Mouse (Mus musculus) MEL (cell line): Measurements from ENCODE around the gene Notch4. TPM values are rescaled to one million over a fixed set of nuclear protein-coding genes. Genes with fewer than 3 reads are reported as not detected.

Experiments used
- DNase-seq: peaks from one replicate; pipeline ENCODE4 v3.0.0; 2011; ENCODE audit warnings: low read depth, low spot score
- H3K27ac ChIP-seq: 2 replicates; pipeline ENCODE4 v1.5.1; 2012; ENCODE audit warnings: low read depth, mild to moderate bottlenecking, control low read depth, low read length, moderate library complexity; ENCODE audit not compliant: control insufficient read depth
- H3K27me3 ChIP-seq, 2 experiments: fragments of 150-350 bp in 1 of 2; sonication (generic) in 1 of 2; 2 replicates each; pipeline ENCODE4 v1.6.1; 2012; ENCODE audit warnings: low read length in 2 of 2, mild to moderate bottlenecking in 2 of 2, improper control_type of control experiment in 1 of 2, moderate library complexity in 1 of 2; ENCODE audit not compliant: insufficient read depth in 2 of 2, control insufficient read depth in 1 of 2
- H3K36me3 ChIP-seq, 2 experiments: 2 replicates each; pipeline ENCODE4 v1.6.1; 2012 to 2014; ENCODE audit warnings: low read length in 2 of 2, improper control_type of control experiment in 1 of 2, inconsistent platforms in 1 of 2, mild to moderate bottlenecking in 1 of 2; ENCODE audit not compliant: insufficient read depth in 2 of 2, control insufficient read depth in 1 of 2
- H3K4me1 ChIP-seq, 2 experiments: fragments of 150-350 bp in 1 of 2; sonication (generic) in 1 of 2; 2 replicates each; pipeline ENCODE4 v1.6.1; 2012; ENCODE audit warnings: low read length in 2 of 2, improper control_type of control experiment in 1 of 2, mild to moderate bottlenecking in 1 of 2; ENCODE audit not compliant: insufficient read depth in 2 of 2, control insufficient read depth in 1 of 2
- H3K4me3 ChIP-seq, 2 experiments: fragments of 150-350 bp in 1 of 2; sonication (generic) in 1 of 2; 2 replicates each; pipeline ENCODE4 v1.5.1; 2012; ENCODE audit warnings: low read depth in 2 of 2, low read length in 2 of 2, mild to moderate bottlenecking in 2 of 2, moderate library complexity in 2 of 2, control low read depth in 1 of 2, improper control_type of control experiment in 1 of 2; ENCODE audit not compliant: control insufficient read depth in 1 of 2, insufficient read depth in 1 of 2
- H3K79me2 ChIP-seq: 2 replicates; pipeline ENCODE4 v1.6.1; 2012; ENCODE audit warnings: mild to moderate bottlenecking, low read length, moderate library complexity; ENCODE audit not compliant: control insufficient read depth, poor library complexity, insufficient read depth
- H3K9ac ChIP-seq: 2 replicates; pipeline ENCODE4 v1.6.1; 2012; ENCODE audit warnings: low read depth, mild to moderate bottlenecking, control low read depth, low read length, moderate library complexity; ENCODE audit not compliant: control insufficient read depth, poor library complexity, severe bottlenecking
- H3K9me3 ChIP-seq: fragments of 150-350 bp; sonication (generic); replicated peaks from 2 replicates; pipeline ENCODE4 v1.6.1; 2012; ENCODE audit warnings: mild to moderate bottlenecking, low read length, improper control_type of control experiment, moderate library complexity; ENCODE audit not compliant: insufficient read depth
- BHLHE40 ChIP-seq: IDR thresholded peaks from 2 replicates; pipeline ENCODE4 v1.6.1; 2012; ENCODE audit warnings: low read depth, mild to moderate bottlenecking, inconsistent platforms, low read length, improper control_type of control experiment, borderline replicate concordance
- CTCF ChIP-seq, 3 experiments: IDR thresholded peaks in 2 of 3; conservative IDR thresholded peaks in 1 of 3; 2 replicates each; pipeline ENCODE4 v1.5.1; 2011 to 2012; ENCODE audit warnings: low read length in 3 of 3, low read depth in 2 of 3, mild to moderate bottlenecking in 2 of 3, improper control_type of control experiment in 1 of 3, inconsistent platforms in 1 of 3, mixed read lengths in 1 of 3, moderate library complexity in 1 of 3; ENCODE audit not compliant: control insufficient read depth in 1 of 3, insufficient read depth in 1 of 3, poor library complexity in 1 of 3, severe bottlenecking in 1 of 3
- ELF1 ChIP-seq: IDR thresholded peaks from 2 replicates; pipeline ENCODE4 v1.6.1; 2014; ENCODE audit warnings: low read depth, mild to moderate bottlenecking, inconsistent platforms, low read length, improper control_type of control experiment, moderate library complexity
- ETS1 ChIP-seq: IDR thresholded peaks from 2 replicates; pipeline ENCODE4 v1.6.1; 2012; ENCODE audit warnings: low read depth, mild to moderate bottlenecking, inconsistent platforms, low read length, improper control_type of control experiment, moderate library complexity
- GABPA ChIP-seq: IDR thresholded peaks from 2 replicates; pipeline ENCODE4 v1.6.1; 2012; ENCODE audit warnings: low read depth, mild to moderate bottlenecking, inconsistent platforms, low read length, improper control_type of control experiment, moderate library complexity
- HCFC1 ChIP-seq: IDR thresholded peaks from 2 replicates; pipeline ENCODE4 v1.6.1; 2012; ENCODE audit warnings: low read depth, mild to moderate bottlenecking, inconsistent platforms, low read length, improper control_type of control experiment, moderate library complexity
- JUND ChIP-seq: IDR thresholded peaks from 2 replicates; pipeline ENCODE4 v1.6.1; 2011; ENCODE audit warnings: low read depth, mild to moderate bottlenecking, improper control_type of control experiment, low read length
- MAX ChIP-seq: IDR thresholded peaks from 2 replicates; pipeline ENCODE4 v1.6.1; 2011; ENCODE audit warnings: low read length, improper control_type of control experiment
- NRF1 ChIP-seq: IDR thresholded peaks from 2 replicates; pipeline ENCODE4 v1.6.1; 2014; ENCODE audit warnings: low read depth, mild to moderate bottlenecking, inconsistent platforms, low read length, improper control_type of control experiment, moderate library complexity; ENCODE audit not compliant: poor library complexity, insufficient read depth, severe bottlenecking
- POLR2A ChIP-seq, 2 experiments: IDR thresholded peaks; 2 replicates each; pipeline ENCODE4 v1.6.1; 2011 to 2012; ENCODE audit warnings: low read length in 2 of 2, mild to moderate bottlenecking in 2 of 2, control low read depth in 1 of 2, improper control_type of control experiment in 1 of 2, low read depth in 1 of 2, moderate library complexity in 1 of 2; ENCODE audit not compliant: control insufficient read depth in 1 of 2, insufficient read depth in 1 of 2, poor library complexity in 1 of 2
- POLR2AphosphoS2 ChIP-seq: IDR thresholded peaks from 2 replicates; pipeline ENCODE4 v1.6.1; 2011; ENCODE audit warnings: low read length, improper control_type of control experiment
- POLR2AphosphoS5 ChIP-seq: IDR thresholded peaks from 2 replicates; pipeline ENCODE4 v1.6.1; 2012; ENCODE audit warnings: low read depth, borderline replicate concordance, mild to moderate bottlenecking, inconsistent platforms, low read length, moderate library complexity, mixed read lengths
- RAD21 ChIP-seq: IDR thresholded peaks from 2 replicates; pipeline ENCODE4 v1.6.1; 2011; ENCODE audit warnings: mild to moderate bottlenecking, low read depth, low read length, improper control_type of control experiment
- UBTF ChIP-seq: IDR thresholded peaks from 2 replicates; pipeline ENCODE4 v1.6.1; 2012; ENCODE audit warnings: low read depth, mild to moderate bottlenecking, inconsistent platforms, low read length, improper control_type of control experiment, moderate library complexity, borderline replicate concordance; ENCODE audit not compliant: insufficient read depth
- USF1 ChIP-seq: IDR thresholded peaks from 2 replicates; pipeline ENCODE4 v1.6.1; 2014; ENCODE audit warnings: low read depth, mild to moderate bottlenecking, inconsistent platforms, low read length, improper control_type of control experiment, moderate library complexity
- USF2 ChIP-seq, 2 experiments: IDR thresholded peaks; 2 replicates each; pipeline ENCODE4 v1.6.1; 2011 to 2012; ENCODE audit warnings: improper control_type of control experiment in 2 of 2, low read length in 2 of 2, borderline replicate concordance in 1 of 2, inconsistent platforms in 1 of 2, low read depth in 1 of 2, mild to moderate bottlenecking in 1 of 2; ENCODE audit not compliant: insufficient read depth in 1 of 2
- ZC3H11A ChIP-seq: IDR thresholded peaks from 2 replicates; pipeline ENCODE4 v1.6.1; 2012; ENCODE audit warnings: low read depth, mild to moderate bottlenecking, inconsistent platforms, low read length, improper control_type of control experiment
- ZMIZ1 ChIP-seq: IDR thresholded peaks from 2 replicates; pipeline ENCODE4 v1.6.1; 2012; ENCODE audit warnings: low read depth, mild to moderate bottlenecking, inconsistent platforms, low read length, improper control_type of control experiment, moderate library complexity
- polyA plus RNA-seq, 2 experiments: library from polyadenylated mRNA; stranded (reverse) in 1 of 2; unstranded in 1 of 2; fragments of >175 nt in 1 of 2; fragments of >200 nt in 1 of 2; gene quantifications; 2 replicates each; pipeline versions ENCODE4 v1.2.1 to v1.2.4; 2012; ENCODE audit warnings: low replicate concordance in 2 of 2, low read depth in 1 of 2; ENCODE audit not compliant: insufficient read length in 2 of 2, insufficient read depth in 1 of 2, missing spikeins in 1 of 2
- total RNA-seq: library from RNA; depleted of rRNA; stranded (reverse); fragments of 300-350 nt; gene quantifications from 2 replicates; pipeline ENCODE4 v1.2.3, GENCODE M21; 2012

The Notch4 gene
- total and polyA plus RNA-seq, 3 experiments: 0.15 to 21.9 (median 0.33) TPM

DNA sequence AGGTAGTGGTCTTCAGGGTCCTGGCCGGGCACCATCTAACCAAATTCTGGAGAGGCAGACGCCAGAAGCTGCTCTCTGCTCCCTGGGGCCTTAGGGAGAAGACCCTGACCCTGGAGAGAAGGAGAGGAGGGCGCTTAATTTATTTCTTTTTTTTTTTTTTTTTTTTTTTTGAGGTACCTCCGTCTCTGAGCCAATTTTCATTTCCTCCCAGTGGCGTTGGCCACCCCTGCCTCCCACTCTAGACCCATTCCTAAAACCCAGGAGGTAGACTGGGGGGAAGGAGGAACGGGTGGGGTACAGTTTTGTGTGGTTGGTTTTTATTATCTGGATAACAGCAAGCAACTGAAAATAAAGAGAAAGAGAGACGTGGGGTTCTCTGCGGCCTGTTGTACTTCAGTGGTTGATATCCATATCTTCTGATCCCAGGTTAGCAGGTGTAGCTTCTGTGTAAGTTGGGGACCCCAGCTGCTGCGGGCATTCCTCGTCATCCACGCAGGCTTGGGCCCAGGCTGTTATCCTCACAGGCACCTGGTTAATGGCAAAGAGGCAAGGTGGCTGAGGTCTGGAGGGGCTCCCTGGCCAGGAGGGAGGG lies 49.1 kb downstream of the Notch4 start (continued):
- TF ChIP-seq CTCF (IDR thresholded peaks at IDR 0.05 in 2 of 3, conservative IDR thresholded peaks at IDR 0.05 in 1 of 3; ENCODE audit: control insufficient read depth in 1 of 3, insufficient read depth in 1 of 3, low read depth in 2 of 3, low read length in 3 of 3, poor library complexity in 1 of 3, severe bottlenecking in 1 of 3): no peak
- TF ChIP-seq POLR2AphosphoS2: no peak
- TF ChIP-seq USF2 (IDR thresholded peaks at IDR 0.05; ENCODE audit: borderline replicate concordance in 1 of 2, insufficient read depth in 1 of 2, low read depth in 1 of 2, low read length in 2 of 2): no peak
- TF ChIP-seq ETS1: peak; percentile 91
- no peak for TF ChIP-seq NRF1
- no peak for TF ChIP-seq USF1
- no peak for TF ChIP-seq POLR2A (IDR thresholded peaks at IDR 0.05; ENCODE audit: control insufficient read depth in 1 of 2, insufficient read depth in 1 of 2, low read depth in 1 of 2, low read length in 2 of 2, poor library complexity in 1 of 2)
- no peak for TF ChIP-seq GABPA
- TF ChIP-seq MAX: no peak
- TF ChIP-seq ZC3H11A: no peak
- TF ChIP-seq UBTF: no peak
- no peak for TF ChIP-seq ELF1
- TF ChIP-seq BHLHE40: no peak

DNA sequence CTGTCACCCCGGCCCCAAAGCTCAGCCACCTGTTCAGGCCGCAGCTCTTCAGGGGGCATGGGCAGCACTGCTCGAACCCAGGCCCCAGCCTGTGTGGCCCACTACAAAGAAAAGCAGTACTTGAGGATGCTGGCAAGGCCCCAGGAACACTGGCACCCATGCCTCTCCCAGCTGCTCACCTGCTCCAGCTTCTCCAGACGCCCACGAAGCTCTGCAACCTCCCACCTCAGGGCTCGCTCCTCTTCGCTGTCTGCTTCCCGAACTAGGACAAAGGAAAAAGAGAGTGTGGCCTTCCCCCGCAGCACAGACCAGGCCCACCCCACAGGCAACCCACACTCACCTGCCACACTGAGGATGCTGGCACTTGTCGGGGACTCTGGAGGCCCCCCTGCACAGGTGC lies 49.8 kb downstream of the Notch4 start:
- TF ChIP-seq ZMIZ1 (0 out of 2 replicates have a peak, but pooled peaks have one; percentile 3), CTCF (IDR thresholded peaks at IDR 0.05 in 2 of 3, conservative IDR thresholded peaks at IDR 0.05 in 1 of 3; ENCODE audit: control insufficient read depth in 1 of 3, insufficient read depth in 1 of 3, low read depth in 2 of 3, low read length in 3 of 3, poor library complexity in 1 of 3, severe bottlenecking in 1 of 3) (no peak), RAD21 (no peak), HCFC1 (no peak), POLR2AphosphoS5 (no peak), JUND (no peak)
- H3K27ac ChIP-seq: peak overlapping the region; percentile 91
- peaks cover 4% of the 10 kb centered on the region; the same call in 1 of the 2 replicates for H3K79me2 ChIP-seq
- H3K4me3 ChIP-seq: no peak overlapping the region
- no peaks in the 10 kb centered on the region for H3K27me3 ChIP-seq
- peaks cover 0 to 13% of the 10 kb centered on the region in 2 experiments; a peak in 2 of 4 replicates for H3K36me3 ChIP-seq
- H3K4me1 ChIP-seq: peaks cover 6 to 20% of the 10 kb centered on the region in 2 experiments; a peak in 3 of 4 replicates
- no peaks in the 10 kb centered on the region for H3K9me3 ChIP-seq
- H3K9ac ChIP-seq: peak overlapping the region; percentile 19; the same call in 1 of the 2 replicates
- no peak for DNase-seq
